Mouse (Mus musculus) CH12.LX (cell line): Measurements from ENCODE around the gene Cd70. TPM values are rescaled to one million over a fixed set of nuclear protein-coding genes. Genes with fewer than 3 reads are reported as not detected.

Source experiments
- DNase-seq: peaks from one replicate; pipeline ENCODE4 v3.0.0-alpha.2; 2013; ENCODE audit errors: extremely low read depth
- H3K27ac ChIP-seq: 2 replicates; pipeline ENCODE4 v1.5.1; 2012; ENCODE audit warnings: low read depth, mild to moderate bottlenecking, control low read depth, moderate library complexity; ENCODE audit not compliant: insufficient read depth
- H3K27me3 ChIP-seq: replicated peaks from 2 replicates; pipeline ENCODE3; 2012; ENCODE audit warnings: inconsistent platforms
- H3K36me3 ChIP-seq, 2 experiments: replicated peaks in 1 of 2; 2 replicates each; pipeline versions ENCODE3 to v1.6.1; 2012; ENCODE audit warnings: inconsistent platforms in 1 of 2, low read length in 1 of 2, mild to moderate bottlenecking in 1 of 2, mixed read lengths in 1 of 2, moderate library complexity in 1 of 2; ENCODE audit not compliant: control insufficient read depth in 1 of 2, insufficient read depth in 1 of 2
- H3K4me1 ChIP-seq, 2 experiments: 2 replicates each; pipeline ENCODE4 v1.6.1; 2012; ENCODE audit warnings: inconsistent platforms in 1 of 2, moderate library complexity in 1 of 2; ENCODE audit not compliant: insufficient read depth in 2 of 2, control insufficient read depth in 1 of 2
- H3K4me2 ChIP-seq: 2 replicates; pipeline ENCODE4 v1.6.1; 2012; ENCODE audit warnings: low read depth, mild to moderate bottlenecking, control low read depth; ENCODE audit not compliant: poor library complexity, insufficient read depth, severe bottlenecking
- H3K4me3 ChIP-seq, 3 experiments: fragments of 150-350 bp in 1 of 3; sonication (generic) in 1 of 3; replicated peaks in 1 of 3; 2 replicates each; pipeline versions ENCODE3 to v1.5.1; 2011 to 2012; ENCODE audit warnings: low read depth in 2 of 3, low read length in 2 of 3, mild to moderate bottlenecking in 2 of 3, moderate library complexity in 2 of 3, control low read depth in 1 of 3, improper control_type of control experiment in 1 of 3, inconsistent platforms in 1 of 3, mixed read lengths in 1 of 3; ENCODE audit not compliant: poor library complexity in 1 of 3
- H3K79me2 ChIP-seq: replicated peaks from 2 replicates; pipeline ENCODE4 v1.6.1; 2012; ENCODE audit warnings: mild to moderate bottlenecking, moderate library complexity; ENCODE audit not compliant: control insufficient read depth, poor library complexity, insufficient read depth, severe bottlenecking; ENCODE audit errors: extremely low read depth
- H3K9ac ChIP-seq: 2 replicates; pipeline ENCODE4 v1.6.1; 2012; ENCODE audit warnings: low read depth, mild to moderate bottlenecking, control low read depth, moderate library complexity; ENCODE audit not compliant: insufficient read depth
- H3K9me3 ChIP-seq: replicated peaks from 2 replicates; pipeline ENCODE3; 2012; ENCODE audit warnings: low read length, inconsistent platforms, mixed read lengths
- BHLHE40 ChIP-seq: IDR thresholded peaks from 2 replicates; pipeline ENCODE4 v1.6.1; 2011; ENCODE audit warnings: mild to moderate bottlenecking, low read depth, low read length, improper control_type of control experiment
- CHD1 ChIP-seq: IDR thresholded peaks from 2 replicates; pipeline ENCODE4 v1.6.1; 2012; ENCODE audit warnings: low read depth, low read length, improper control_type of control experiment, inconsistent platforms
- CHD2 ChIP-seq: IDR thresholded peaks from 2 replicates; pipeline ENCODE4 v1.6.1; 2011; ENCODE audit warnings: low read length, improper control_type of control experiment
- CTCF ChIP-seq, 2 experiments: IDR thresholded peaks in 1 of 2; conservative IDR thresholded peaks in 1 of 2; 2 replicates each; pipeline ENCODE4 v1.5.1; 2011 to 2012; ENCODE audit warnings: low read depth in 2 of 2, low read length in 2 of 2, improper control_type of control experiment in 1 of 2, inconsistent platforms in 1 of 2, mild to moderate bottlenecking in 1 of 2, moderate library complexity in 1 of 2
- E2F4 ChIP-seq: IDR thresholded peaks from 2 replicates; pipeline ENCODE4 v1.6.1; 2011; ENCODE audit warnings: low read depth, low read length, improper control_type of control experiment; ENCODE audit not compliant: insufficient replicate concordance
- ELF1 ChIP-seq: IDR thresholded peaks from 2 replicates; pipeline ENCODE4 v1.6.1; 2014; ENCODE audit warnings: low read depth, mild to moderate bottlenecking, inconsistent platforms, low read length, improper control_type of control experiment
- EP300 ChIP-seq: IDR thresholded peaks from 2 replicates; pipeline ENCODE4 v1.6.1; 2011; ENCODE audit warnings: low read length, improper control_type of control experiment
- GABPA ChIP-seq: IDR thresholded peaks from 2 replicates; pipeline ENCODE4 v1.6.1; 2012; ENCODE audit warnings: low read depth, low read length, improper control_type of control experiment, inconsistent platforms; ENCODE audit not compliant: insufficient replicate concordance
- IRF4 ChIP-seq: IDR thresholded peaks from 2 replicates; pipeline ENCODE4 v1.6.1; 2014; ENCODE audit warnings: low read depth, mild to moderate bottlenecking, inconsistent platforms, low read length, improper control_type of control experiment
- JUN ChIP-seq: IDR thresholded peaks from 2 replicates; pipeline ENCODE4 v1.6.1; 2011; ENCODE audit warnings: low read depth, mild to moderate bottlenecking, low read length, improper control_type of control experiment, moderate library complexity; ENCODE audit not compliant: insufficient read depth
- KAT2A ChIP-seq: IDR thresholded peaks from 2 replicates; pipeline ENCODE4 v1.6.1; 2012; ENCODE audit warnings: low read length, improper control_type of control experiment, inconsistent platforms; ENCODE audit not compliant: insufficient replicate concordance
- MAX ChIP-seq: IDR thresholded peaks from 2 replicates; pipeline ENCODE4 v1.6.1; 2011; ENCODE audit warnings: low read length, improper control_type of control experiment
- MAZ ChIP-seq: IDR thresholded peaks from 2 replicates; pipeline ENCODE4 v1.6.1; 2012; ENCODE audit warnings: low read depth, mild to moderate bottlenecking, inconsistent platforms, low read length, improper control_type of control experiment, moderate library complexity
- MEF2A ChIP-seq: IDR thresholded peaks from 2 replicates; pipeline ENCODE4 v1.6.1; 2014; ENCODE audit warnings: low read depth, mild to moderate bottlenecking, inconsistent platforms, low read length, improper control_type of control experiment, borderline replicate concordance
- MXI1 ChIP-seq: IDR thresholded peaks from 2 replicates; pipeline ENCODE4 v1.6.1; 2011; ENCODE audit warnings: mild to moderate bottlenecking, low read depth, low read length, improper control_type of control experiment
- NELFE ChIP-seq: IDR thresholded peaks from 2 replicates; pipeline ENCODE4 v1.6.1; 2011; ENCODE audit warnings: low read depth, low read length, improper control_type of control experiment
- NRF1 ChIP-seq: IDR thresholded peaks from 2 replicates; pipeline ENCODE4 v1.6.1; 2014; ENCODE audit warnings: low read depth, mild to moderate bottlenecking, inconsistent platforms, low read length, improper control_type of control experiment, moderate library complexity
- RAD21 ChIP-seq: IDR thresholded peaks from 2 replicates; pipeline ENCODE4 v1.6.1; 2011; ENCODE audit warnings: low read depth, mild to moderate bottlenecking, low read length, improper control_type of control experiment, moderate library complexity
- SIN3A ChIP-seq: IDR thresholded peaks from 2 replicates; pipeline ENCODE4 v1.6.1; 2012; ENCODE audit warnings: low read length, improper control_type of control experiment, inconsistent platforms
- SMC3 ChIP-seq: IDR thresholded peaks from 2 replicates; pipeline ENCODE4 v1.6.1; 2011; ENCODE audit warnings: low read depth, low read length, improper control_type of control experiment
- TBP ChIP-seq: conservative IDR thresholded peaks from 2 replicates; pipeline ENCODE4 v1.6.1; 2011; ENCODE audit warnings: low read depth, low read length, improper control_type of control experiment
- UBTF ChIP-seq: IDR thresholded peaks from 2 replicates; pipeline ENCODE4 v1.6.1; 2012; ENCODE audit warnings: low read depth, mild to moderate bottlenecking, inconsistent platforms, low read length, improper control_type of control experiment, moderate library complexity
- USF1 ChIP-seq: IDR thresholded peaks from 2 replicates; pipeline ENCODE4 v1.6.1; 2014; ENCODE audit warnings: low read depth, mild to moderate bottlenecking, inconsistent platforms, low read length, improper control_type of control experiment
- USF2 ChIP-seq: conservative IDR thresholded peaks from 2 replicates; pipeline ENCODE4 v1.6.1; 2011; ENCODE audit warnings: low read depth, low read length, improper control_type of control experiment
- ZC3H11A ChIP-seq: IDR thresholded peaks from 2 replicates; pipeline ENCODE4 v1.6.1; 2012; ENCODE audit warnings: low read depth, mild to moderate bottlenecking, inconsistent platforms, low read length, improper control_type of control experiment
- ZKSCAN1 ChIP-seq: IDR thresholded peaks from 2 replicates; pipeline ENCODE4 v1.6.1; 2012; ENCODE audit warnings: low read depth, inconsistent platforms, low read length, improper control_type of control experiment, borderline replicate concordance
- ZNF384 ChIP-seq: IDR thresholded peaks from 2 replicates; pipeline ENCODE4 v1.6.1; 2012; ENCODE audit warnings: low read depth, low read length, improper control_type of control experiment, inconsistent platforms
- dilution Hi-C: fragments of 300-500 bp; cut with MboI; formaldehyde crosslinking; loops from 2 replicates; pipeline ENCODE4 v1.14.3; 2020; ENCODE audit warnings: low sequenced_read_pairs; ENCODE audit not compliant: extremely low pct_unique_long_range_greater_than_20kb, extremely low pct_ligation_motif_present
- in situ Hi-C: fragments of 300-500 bp; cut with MboI; formaldehyde crosslinking; loops from 3 replicates; pipeline ENCODE4 v1.14.3; 2019; ENCODE audit warnings: low sequenced_read_pairs, low pct_ligation_motif_present, low pct_unique_long_range_greater_than_20kb, mixed read lengths
- polyA plus RNA-seq: library from polyadenylated mRNA; unstranded; fragments of >175 nt; gene quantifications from 2 replicates; pipeline ENCODE4 v1.2.1, GENCODE M21; 2012; ENCODE audit warnings: low read depth; ENCODE audit not compliant: insufficient read length
- total RNA-seq, 2 experiments: library from RNA; depleted of rRNA; stranded (reverse); fragments of 300-350 nt in 1 of 2; fragments of >200 nt in 1 of 2; gene quantifications; 2 replicates each; pipeline ENCODE4 v1.2.3; 2012 to 2014

Cd70 gene
- total and polyA plus RNA-seq, 3 experiments = 137 to 965 (median 321) TPM

DNA sequence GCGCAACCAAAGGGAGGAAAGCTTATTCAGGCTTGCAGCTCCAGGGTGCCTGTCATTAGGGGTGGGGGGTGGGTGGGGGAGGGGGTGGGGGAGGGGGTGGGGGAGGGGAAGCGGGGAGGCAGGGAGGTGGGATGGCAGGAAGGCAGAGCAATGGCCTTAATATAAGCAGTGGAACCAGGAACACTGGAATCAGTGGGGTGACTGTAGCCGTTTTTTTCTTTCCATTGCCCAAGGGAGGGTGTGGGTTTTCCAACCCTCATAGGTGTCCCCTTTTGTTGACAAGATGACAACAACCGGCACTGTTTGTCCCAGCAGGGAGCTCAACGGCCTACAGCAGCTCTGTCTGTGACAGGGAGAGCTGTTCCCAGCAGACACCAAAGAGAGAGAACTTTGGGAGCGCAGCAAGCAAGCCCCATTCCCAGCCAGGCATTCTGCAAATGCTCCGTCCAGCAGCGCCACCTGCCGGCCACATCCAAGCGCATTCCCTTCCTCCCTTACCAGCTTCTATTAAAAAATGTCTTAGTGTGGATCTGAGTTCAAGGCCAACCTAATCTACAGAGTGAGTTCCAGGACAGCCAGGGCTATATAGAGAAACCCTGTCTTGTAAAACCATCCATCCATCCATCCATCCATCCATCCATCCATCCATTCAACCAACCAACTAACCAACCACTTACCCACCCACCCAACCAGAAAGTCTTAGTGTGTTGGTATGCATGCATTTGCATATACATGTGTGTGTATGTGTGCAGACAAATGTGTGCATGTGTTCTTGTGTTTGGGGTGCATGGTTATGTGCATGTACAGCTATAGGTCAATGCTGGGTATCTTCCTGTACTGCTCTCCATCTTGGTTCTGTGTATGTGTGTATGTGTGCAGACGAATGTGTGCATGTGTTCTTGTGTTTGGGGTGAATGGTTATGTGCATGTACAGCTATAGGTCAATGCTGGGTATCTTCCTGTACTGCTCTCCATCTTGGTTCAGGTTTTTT, 17.5 kb upstream of the Cd70 start:
- H3K27ac ChIP-seq = no peak overlapping the region
- in situ Hi-C loops = loop anchor here (5.0 kb wide), 1 partner anchor 70 kb away; no protein-coding TSS in a partner anchor
- peaks cover 10 to 37% of the 10 kb centered on the region in 2 experiments for H3K4me1 ChIP-seq
- H3K9ac ChIP-seq = no peak overlapping the region
- peaks cover 2% of the 10 kb centered on the region for H3K9me3 ChIP-seq
- no peaks in the 10 kb centered on the region for H3K79me2 ChIP-seq
- dilution Hi-C loops = no loop called here
- H3K4me3 ChIP-seq = no peak overlapping the region
- no peak overlapping the region for H3K4me2 ChIP-seq
- peak; percentile 75 for DNase-seq
- H3K36me3 ChIP-seq = peaks cover 4 to 6% of the 10 kb centered on the region in 2 experiments
- TF ChIP-seq USF2 = no peak
- peak; percentile 41 to 94 for TF ChIP-seq CTCF (conservative IDR thresholded peaks at IDR 0.05 in 1 of 2, IDR thresholded peaks at IDR 0.05 in 1 of 2; ENCODE audit: low read depth in 2 of 2, low read length in 2 of 2)
- TF ChIP-seq JUN = no peak
- peak; percentile 48; the same call in 1 of the 2 replicates for TF ChIP-seq MXI1
- TF ChIP-seq SMC3 = peak; percentile 98
- peak; percentile 97 for TF ChIP-seq ZC3H11A
- TF ChIP-seq USF1 = no peak
- 0 out of 2 replicates have a peak, but pooled peaks have one; percentile 23 for TF ChIP-seq MAZ
- peak; percentile 32; the same call in 1 of the 2 replicates for TF ChIP-seq SIN3A
- TF ChIP-seq GABPA = no peak
- peak; percentile 61 for TF ChIP-seq ZNF384
- TF ChIP-seq BHLHE40 = 0 out of 2 replicates have a peak, but pooled peaks have one; percentile 8
- TF ChIP-seq CHD2 = peak; percentile 79
- peak; percentile 28; the same call in 1 of the 2 replicates for TF ChIP-seq MEF2A
- TF ChIP-seq ELF1 = peak; percentile 25; the same call in 1 of the 2 replicates
- TF ChIP-seq ZKSCAN1 = no peak
- TF ChIP-seq UBTF = peak; percentile 39; the same call in 1 of the 2 replicates
- peak; percentile 46; the same call in 1 of the 2 replicates for TF ChIP-seq IRF4
- no peak for TF ChIP-seq E2F4
- peak; percentile 53; the same call in 1 of the 2 replicates for TF ChIP-seq CHD1
- no peak for TF ChIP-seq TBP
- no peak for TF ChIP-seq KAT2A
- 0 out of 2 replicates have a peak, but pooled peaks have one; percentile 15 for TF ChIP-seq NRF1
- TF ChIP-seq RAD21 = peak; percentile 95
- peak; percentile 9; the same call in 1 of the 2 replicates for TF ChIP-seq EP300
- peak; percentile 39; the same call in 1 of the 2 replicates for TF ChIP-seq NELFE
- TF ChIP-seq MAX = 0 out of 2 replicates have a peak, but pooled peaks have one; percentile 23
- H3K27me3 ChIP-seq = no peaks in the 10 kb centered on the region
